Mouse (Mus musculus): ENCODE measurements at regions not wholly inside any gene's neighbourhood (a gene's known extent, or its start where the extent isn't known, plus 50 kb on each side); places are given as distances from the start of the nearest gene placed in this dataset.

- H3K27me3 ChIP-seq, result no peaks in the 10 kb centered on the region
- no peaks in the 10 kb centered on the region for H3K36me3 ChIP-seq
- no peak overlapping the region for H3K9ac ChIP-seq (replicated peaks)
- no peaks in the 10 kb centered on the region for H3K9me3 ChIP-seq
- 66% methylated on average over 10 of the region's 10 CpGs for WGBS
- no peak overlapping the region for H3K4me3 ChIP-seq
- H3K4me1 ChIP-seq, result peaks cover 3% of the 10 kb centered on the region
- ATAC-seq (replicated peaks), result no peak
- H3K27ac ChIP-seq (replicated peaks), result no peak overlapping the region; the same call in 1 of the 2 replicates
- H3K4me2 ChIP-seq (replicated peaks), result no peak overlapping the region
Measured at GRCm38 (mm10) chr2:166417628-166418027, 262.2 kb upstream of the Sulf2 start.

GRCm38 (mm10) chr2:166415481-166415965 lies 260.1 kb upstream of the Sulf2 start:
- Histone ChIP-seq H3K36me3 (no peaks in the 10 kb centered on the region), H3K4me2 (replicated peaks) (no peak overlapping the region), H3K27me3 (no peaks in the 10 kb centered on the region), H3K27ac (replicated peaks) (no peak overlapping the region), H3K4me3 (no peak overlapping the region), H3K9me3 (no peaks in the 10 kb centered on the region), H3K4me1 (peaks cover 10% of the 10 kb centered on the region), H3K9ac (replicated peaks) (no peak overlapping the region)
- 73% methylated on average over 16 of the region's 16 CpGs for WGBS
- no peak for ATAC-seq (replicated peaks)

GRCm38 (mm10) chr2:166414856-166415255 lies 259.4 kb upstream of the Sulf2 start:
- H3K27me3 ChIP-seq, result no peaks in the 10 kb centered on the region
- no peak overlapping the region for H3K4me3 ChIP-seq
- no peaks in the 10 kb centered on the region for H3K36me3 ChIP-seq
- H3K4me1 ChIP-seq, result peaks cover 10% of the 10 kb centered on the region
- no peak overlapping the region for H3K4me2 ChIP-seq (replicated peaks)
- ATAC-seq (replicated peaks), result no peak
- no peak overlapping the region for H3K9ac ChIP-seq (replicated peaks)
- H3K27ac ChIP-seq (replicated peaks), result no peak overlapping the region
- 94% methylated on average over 8 of the region's 8 CpGs for WGBS
- H3K9me3 ChIP-seq, result no peaks in the 10 kb centered on the region

GRCm38 (mm10) chr2:166412031-166412858 lies 256.8 kb upstream of the Sulf2 start:
- H3K4me2 ChIP-seq (replicated peaks), result no peak overlapping the region
- peaks cover 10% of the 10 kb centered on the region for H3K4me1 ChIP-seq
- H3K27me3 ChIP-seq, result no peaks in the 10 kb centered on the region
- H3K9me3 ChIP-seq, result no peaks in the 10 kb centered on the region
- H3K9ac ChIP-seq (replicated peaks), result no peak overlapping the region
- no peak overlapping the region for H3K4me3 ChIP-seq
- peak; percentile 26; the same call in 1 of the 2 replicates for ATAC-seq (replicated peaks)
- 37% methylated on average over 17 of the region's 17 CpGs for WGBS
- no peaks in the 10 kb centered on the region for H3K36me3 ChIP-seq
- H3K27ac ChIP-seq (replicated peaks), result no peak overlapping the region

- peaks cover 10% of the 10 kb centered on the region for H3K4me1 ChIP-seq
- H3K4me3 ChIP-seq, result no peak overlapping the region
- H3K9me3 ChIP-seq, result no peaks in the 10 kb centered on the region
- no peak overlapping the region for H3K9ac ChIP-seq (replicated peaks)
- 92% methylated on average over 5 of the region's 5 CpGs for WGBS
- no peak overlapping the region for H3K27ac ChIP-seq (replicated peaks)
- no peaks in the 10 kb centered on the region for H3K36me3 ChIP-seq
- no peak overlapping the region for H3K4me2 ChIP-seq (replicated peaks)
- ATAC-seq (replicated peaks), result no peak
- no peaks in the 10 kb centered on the region for H3K27me3 ChIP-seq
Measured at GRCm38 (mm10) chr2:166409391-166409790, 253.9 kb upstream of the Sulf2 start.

- no peak for ATAC-seq (replicated peaks)
- 95% methylated on average over 4 of the region's 4 CpGs for WGBS
Measured at GRCm38 (mm10) chr2:166408806-166409205, 253.3 kb upstream of the Sulf2 start.

GRCm38 (mm10) chr2:166408009-166408408 lies 252.5 kb upstream of the Sulf2 start:
- Histone ChIP-seq H3K9me3 (no peaks in the 10 kb centered on the region), H3K27ac (replicated peaks) (no peak overlapping the region), H3K9ac (replicated peaks) (no peak overlapping the region), H3K36me3 (no peaks in the 10 kb centered on the region), H3K4me1 (peaks cover 10% of the 10 kb centered on the region), H3K4me3 (no peak overlapping the region), H3K4me2 (replicated peaks) (no peak overlapping the region), H3K27me3 (no peaks in the 10 kb centered on the region)
- no peak for ATAC-seq (replicated peaks)
- 51% methylated on average over 16 of the region's 16 CpGs for WGBS

More at GRCm38 (mm10) chr2:166408806-166409205, 253.3 kb upstream of the Sulf2 start:
- H3K27ac ChIP-seq (replicated peaks), result no peak overlapping the region
- H3K4me1 ChIP-seq, result peaks cover 10% of the 10 kb centered on the region
- no peak overlapping the region for H3K9ac ChIP-seq (replicated peaks)
- H3K27me3 ChIP-seq, result no peaks in the 10 kb centered on the region
- no peak overlapping the region for H3K4me3 ChIP-seq
- H3K36me3 ChIP-seq, result no peaks in the 10 kb centered on the region
- H3K4me2 ChIP-seq (replicated peaks), result no peak overlapping the region
- H3K9me3 ChIP-seq, result no peaks in the 10 kb centered on the region

GRCm38 (mm10) chr2:166406826-166407225 lies 251.4 kb upstream of the Sulf2 start:
- WGBS, result 84% methylated on average over 11 of the region's 11 CpGs
- no peak overlapping the region for H3K9ac ChIP-seq (replicated peaks)
- H3K36me3 ChIP-seq, result no peaks in the 10 kb centered on the region
- H3K27ac ChIP-seq (replicated peaks), result no peak overlapping the region
- ATAC-seq (replicated peaks), result no peak
- no peaks in the 10 kb centered on the region for H3K27me3 ChIP-seq
- no peak overlapping the region for H3K4me2 ChIP-seq (replicated peaks)
- H3K9me3 ChIP-seq, result no peaks in the 10 kb centered on the region
- no peak overlapping the region for H3K4me3 ChIP-seq
- no peaks in the 10 kb centered on the region; the same call in 1 of the 2 replicates for H3K4me1 ChIP-seq

GRCm38 (mm10) chr2:166403319-166403718 lies 247.9 kb upstream of the Sulf2 start:
- no peak overlapping the region for H3K27ac ChIP-seq (replicated peaks)
- 60% methylated on average over 10 of the region's 10 CpGs for WGBS
- ATAC-seq (replicated peaks), result peak; percentile 43; the same call in 1 of the 2 replicates

GRCm38 (mm10) chr2:166401860-166402259 lies 246.4 kb upstream of the Sulf2 start:
- no peaks in the 10 kb centered on the region for H3K9me3 ChIP-seq
- no peak for ATAC-seq (replicated peaks)
- no peaks in the 10 kb centered on the region for H3K27me3 ChIP-seq
- 84% methylated on average over 3 of the region's 3 CpGs for WGBS
- no peaks in the 10 kb centered on the region for H3K36me3 ChIP-seq
- H3K9ac ChIP-seq (replicated peaks), result no peak overlapping the region
- H3K4me2 ChIP-seq (replicated peaks), result no peak overlapping the region
- no peaks in the 10 kb centered on the region; the same call in 1 of the 2 replicates for H3K4me1 ChIP-seq
- no peak overlapping the region for H3K27ac ChIP-seq (replicated peaks)
- H3K4me3 ChIP-seq, result no peak overlapping the region

More at GRCm38 (mm10) chr2:166403319-166403718, 247.9 kb upstream of the Sulf2 start:
- H3K36me3 ChIP-seq, result no peaks in the 10 kb centered on the region
- no peaks in the 10 kb centered on the region; the same call in 1 of the 2 replicates for H3K4me1 ChIP-seq
- no peak overlapping the region for H3K4me3 ChIP-seq
- H3K9me3 ChIP-seq, result no peaks in the 10 kb centered on the region
- H3K27me3 ChIP-seq, result no peaks in the 10 kb centered on the region
- H3K9ac ChIP-seq (replicated peaks), result no peak overlapping the region
- H3K4me2 ChIP-seq (replicated peaks), result no peak overlapping the region

- ATAC-seq (replicated peaks), result no peak
- Histone ChIP-seq H3K4me3 (no peak overlapping the region), H3K9me3 (no peaks in the 10 kb centered on the region), H3K27me3 (peaks cover 4% of the 10 kb centered on the region; the same call in 1 of the 2 replicates), H3K4me2 (replicated peaks) (no peak overlapping the region), H3K36me3 (no peaks in the 10 kb centered on the region), H3K27ac (replicated peaks) (no peak overlapping the region), H3K9ac (replicated peaks) (no peak overlapping the region), H3K4me1 (no peaks in the 10 kb centered on the region; the same call in 1 of the 2 replicates)
- 59% methylated on average over 10 of the region's 10 CpGs for WGBS
Measured at GRCm38 (mm10) chr2:166400304-166400703, 244.8 kb upstream of the Sulf2 start.

- Histone ChIP-seq H3K27ac (replicated peaks) (no peak overlapping the region), H3K4me1 (peaks cover 8% of the 10 kb centered on the region), H3K9ac (replicated peaks) (no peak overlapping the region), H3K4me2 (replicated peaks) (no peak overlapping the region), H3K36me3 (no peaks in the 10 kb centered on the region), H3K4me3 (no peak overlapping the region), H3K27me3 (peaks cover 4% of the 10 kb centered on the region; the same call in 1 of the 2 replicates), H3K9me3 (no peaks in the 10 kb centered on the region)
- WGBS, result 34% methylated on average over 6 of the region's 6 CpGs
- no peak for ATAC-seq (replicated peaks)
Measured at GRCm38 (mm10) chr2:166399140-166399830, 243.8 kb upstream of the Sulf2 start.

Data from forebrain, embryonic 15.5 days (tissue).